Mouse (Mus musculus): Measurements from ENCODE around the gene St3gal6. TPM values are rescaled to one million over a fixed set of nuclear protein-coding genes. Genes with fewer than 3 reads are reported as not detected.
"Not testable (repeated sequence)": the region's sequence is repeated elsewhere in the genome, so short reads cannot be mapped to it uniquely, and the experiment has no call there.

Gene St3gal6
- total RNA-seq, 4 experiments from 2014 or later, result 14.6 to 24.8 (median 18.9) TPM

- no peak for DNase-seq (ENCODE audit: low spot score in 2 of 2)
Observed at GRCm38 (mm10) chr16:58479898-58480448, 44.1 kb downstream of the St3gal6 start.

GRCm38 (mm10) chr16:58476363-58476762, 47.7 kb downstream of the St3gal6 start:
- no peak for DNase-seq (ENCODE audit: low spot score in 2 of 2)

GRCm38 (mm10) chr16:58475544-58476154, 48.4 kb downstream of the St3gal6 start:
- DNase-seq (ENCODE audit: low spot score in 2 of 2), result no peak

- DNase-seq (ENCODE audit: low spot score in 2 of 2), result no peak
Observed at GRCm38 (mm10) chr16:58474875-58475274, 49.2 kb downstream of the St3gal6 start.

- no peak for DNase-seq (ENCODE audit: low spot score in 2 of 2)
Observed at GRCm38 (mm10) chr16:58470841-58471240, 53.2 kb downstream of the St3gal6 start.

- DNase-seq (ENCODE audit: low spot score in 2 of 2), result no peak
Observed at GRCm38 (mm10) chr16:58470061-58470460, 54.0 kb downstream of the St3gal6 start.

GRCm38 (mm10) chr16:58465412-58465811, 58.6 kb downstream of the St3gal6 start:
- DNase-seq (ENCODE audit: low spot score in 2 of 2), result no peak

GRCm38 (mm10) chr16:58464051-58464450, 60.0 kb downstream of the St3gal6 start:
- DNase-seq (ENCODE audit: low spot score in 2 of 2), result no peak

- DNase-seq (ENCODE audit: low spot score in 2 of 2), result no peak
Observed at GRCm38 (mm10) chr16:58462519-58462918, 61.5 kb downstream of the St3gal6 start.

GRCm38 (mm10) chr16:58461856-58462518, 62.1 kb downstream of the St3gal6 start:
- DNase-seq (ENCODE audit: low spot score in 2 of 2), result no peak

GRCm38 (mm10) chr16:58460386-58460785, 63.7 kb downstream of the St3gal6 start:
- DNase-seq (ENCODE audit: low spot score in 2 of 2), result no peak

GRCm38 (mm10) chr16:58459966-58460365, 64.1 kb downstream of the St3gal6 start:
- not testable (repeated sequence) for DNase-seq (ENCODE audit: low spot score in 2 of 2)

- no peak for DNase-seq (ENCODE audit: low spot score in 2 of 2)
Observed at GRCm38 (mm10) chr16:58456991-58457390, 67.1 kb downstream of the St3gal6 start.

GRCm38 (mm10) chr16:58456445-58456844, 67.6 kb downstream of the St3gal6 start:
- DNase-seq (ENCODE audit: low spot score in 2 of 2), result no peak

- no peak for DNase-seq (ENCODE audit: low spot score in 2 of 2)
Observed at GRCm38 (mm10) chr16:58455118-58455517, 68.9 kb downstream of the St3gal6 start.

- peak in 1 of 2 experiments; percentile 55 for DNase-seq (ENCODE audit: low spot score in 2 of 2)
Observed at GRCm38 (mm10) chr16:58454617-58455016, 69.4 kb downstream of the St3gal6 start.

GRCm38 (mm10) chr16:58453820-58454219, 70.2 kb downstream of the St3gal6 start:
- no peak for DNase-seq (ENCODE audit: low spot score in 2 of 2)

GRCm38 (mm10) chr16:58453138-58453537, 70.9 kb downstream of the St3gal6 start:
- DNase-seq (ENCODE audit: low spot score in 2 of 2), result no peak

- no peak for DNase-seq (ENCODE audit: low spot score in 2 of 2)
Observed at GRCm38 (mm10) chr16:58451647-58452046, 72.4 kb downstream of the St3gal6 start.

GRCm38 (mm10) chr16:58450648-58451047, 73.4 kb downstream of the St3gal6 start:
- no peak for DNase-seq (ENCODE audit: low spot score in 2 of 2)

- no peak for DNase-seq (ENCODE audit: low spot score in 2 of 2)
Observed at GRCm38 (mm10) chr16:58449073-58449472, 75.0 kb downstream of the St3gal6 start.
